Mouse (Mus musculus) bone marrow, adult 2 months (tissue): ENCODE measurements around the gene Hibadh.

ENCODE experiments used
- CTCF ChIP-seq: fragments of 200-500 bp; IDR thresholded peaks from 2 replicates; pipeline ENCODE4 v1.5.1; 2011; ENCODE audit warnings: low read length, control low read depth; ENCODE audit not compliant: control insufficient read depth, insufficient read depth
- POLR2A ChIP-seq: fragments of 200-500 bp; IDR thresholded peaks from 2 replicates; pipeline ENCODE4 v1.6.1; 2011; ENCODE audit warnings: low read depth, mild to moderate bottlenecking, control low read depth, low read length, borderline replicate concordance; ENCODE audit not compliant: control insufficient read depth

DNA sequence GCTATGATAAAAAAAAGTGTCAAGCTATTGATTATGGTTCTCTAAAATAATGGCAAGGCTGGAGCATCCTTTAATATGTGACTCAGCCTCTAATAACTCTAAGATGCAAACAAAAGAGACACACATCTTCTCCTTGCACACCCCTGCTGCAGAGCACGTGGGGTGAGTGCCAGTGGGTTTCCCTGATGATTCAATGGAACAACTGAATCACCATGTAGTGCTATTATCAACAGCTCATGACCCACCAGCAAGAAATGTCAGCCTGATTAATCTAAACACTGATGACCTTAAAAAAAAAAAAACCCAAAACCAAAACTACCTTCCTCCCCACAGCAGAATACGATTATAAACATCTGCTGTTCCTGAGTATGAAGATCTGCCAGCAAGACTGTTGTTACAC is 61.9 kb downstream of the Hibadh start:
- no peak for TF ChIP-seq POLR2A
- TF ChIP-seq CTCF = no peak
